Mouse (Mus musculus): ENCODE measurements around the gene Dusp16.

The Dusp16 gene

DNA sequence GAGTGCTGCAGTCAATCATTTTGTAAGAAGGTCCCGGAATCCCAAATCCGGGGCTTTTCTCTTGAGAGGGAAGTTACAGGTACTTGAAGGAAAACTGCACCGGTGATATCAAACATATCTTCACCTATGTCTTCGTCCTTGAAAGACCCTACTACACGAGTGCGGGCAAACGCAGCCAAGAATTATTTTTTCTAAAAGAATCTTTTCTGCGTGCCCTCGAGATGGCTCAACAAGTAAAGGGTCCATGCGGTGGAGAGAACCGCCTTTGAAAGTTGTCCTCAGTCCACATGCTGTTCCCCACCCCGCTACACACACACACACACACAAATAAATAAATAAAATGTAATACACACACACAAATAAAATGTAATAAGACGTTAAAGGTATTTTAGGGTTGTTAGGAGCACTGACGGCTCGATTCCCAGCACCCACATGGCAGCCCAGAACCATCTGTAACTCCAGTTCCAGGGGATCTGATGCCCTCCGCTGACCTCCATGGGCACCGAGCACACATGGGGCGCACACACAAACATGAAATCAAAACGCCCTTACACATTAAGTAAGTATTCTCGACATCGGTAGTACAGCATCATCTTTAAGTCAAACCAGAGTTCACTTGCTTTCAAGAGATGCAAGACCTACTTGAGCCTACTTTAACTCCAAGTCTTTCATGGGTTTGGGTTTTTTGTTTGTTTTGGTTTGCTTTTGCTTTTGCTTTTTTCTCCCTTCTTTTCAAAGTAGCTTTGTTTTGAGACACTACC lies 801 bp upstream of the Dusp16 start:
- peak; percentile 7 for DNase-seq (ENCODE audit: low spot score)

DNA sequence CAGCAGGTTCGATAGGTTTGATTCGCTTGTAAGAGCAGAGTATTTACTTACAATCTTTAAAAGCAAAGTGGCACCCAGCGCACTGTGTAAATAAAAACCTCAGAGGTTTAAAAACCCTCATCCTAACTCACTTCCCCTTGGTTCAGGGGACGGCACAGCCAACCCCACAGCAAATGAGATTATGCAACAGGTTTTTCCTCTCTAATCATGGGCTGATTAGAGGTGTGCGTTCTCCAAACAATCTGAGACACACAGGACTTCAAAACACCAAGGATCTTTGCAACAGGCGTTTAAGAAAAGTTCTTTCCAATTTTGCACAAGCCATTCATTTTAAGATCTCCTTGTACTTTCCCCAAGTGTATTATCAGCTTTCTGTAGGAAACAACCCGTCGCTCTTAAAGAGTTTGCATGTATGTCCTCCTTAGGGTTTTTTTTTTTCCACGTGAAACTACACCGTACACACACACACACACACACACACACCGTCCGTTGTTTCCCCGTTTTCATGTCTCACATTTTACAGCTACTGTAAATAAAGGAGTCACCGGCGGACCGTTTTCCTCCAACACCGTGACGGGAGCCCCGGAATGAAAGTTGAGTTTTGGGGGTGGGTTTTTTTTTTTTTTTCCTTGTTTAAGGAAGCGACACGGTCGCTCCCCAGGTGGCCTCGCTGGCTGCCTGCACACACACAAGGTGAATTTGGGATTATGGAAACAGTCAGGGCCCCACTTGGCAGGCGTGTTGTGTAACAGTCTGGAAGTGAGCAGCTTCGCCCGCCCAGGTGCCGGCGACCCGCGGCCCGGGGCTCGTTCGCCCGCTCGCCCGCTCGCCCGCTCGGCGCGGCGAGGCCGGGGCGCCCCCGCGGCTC lies 940 bp downstream of the Dusp16 start:
- peak; percentile 47 for DNase-seq (ENCODE audit: low spot score)

DNA sequence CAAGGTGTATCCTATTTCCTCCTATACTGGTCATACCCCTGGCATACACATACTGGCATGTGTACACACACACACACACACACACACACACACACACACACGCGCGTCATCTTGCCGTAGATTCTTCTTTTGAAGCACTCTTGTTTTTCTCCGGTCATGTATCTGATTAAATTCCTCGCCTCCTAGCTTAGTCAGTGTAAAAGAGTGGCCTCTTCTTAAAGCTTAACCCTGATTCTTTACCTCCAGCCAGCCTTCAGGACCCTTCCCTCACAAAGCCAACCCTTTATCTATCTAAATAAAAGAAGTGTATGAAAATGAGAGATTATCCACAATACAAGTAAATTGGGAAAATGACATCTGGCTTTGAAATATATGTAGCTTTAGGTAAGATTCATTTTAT lies 3.3 kb downstream of the Dusp16 start:
- DNase-seq (ENCODE audit: low spot score), result no peak

DNA sequence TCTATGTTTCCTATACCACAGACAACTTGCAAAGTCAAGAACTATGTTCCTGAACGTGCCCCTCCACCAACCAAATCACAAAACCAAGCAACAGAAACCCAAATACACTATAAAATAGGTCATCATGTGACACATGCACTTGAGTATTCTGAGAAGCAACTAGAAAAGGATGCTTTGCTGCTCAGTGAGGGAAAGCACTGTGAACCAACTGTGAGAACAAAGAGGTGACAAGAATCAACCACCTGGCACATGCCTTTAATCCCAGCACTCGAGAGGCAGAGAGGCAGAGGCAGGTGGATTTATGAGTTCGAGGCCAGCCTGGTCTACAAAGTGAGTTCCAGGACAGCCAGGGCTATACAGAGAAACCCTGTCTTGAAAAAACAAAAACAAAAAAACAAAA lies 6.0 kb downstream of the Dusp16 start:
- DNase-seq (ENCODE audit: low spot score), result no peak

DNA sequence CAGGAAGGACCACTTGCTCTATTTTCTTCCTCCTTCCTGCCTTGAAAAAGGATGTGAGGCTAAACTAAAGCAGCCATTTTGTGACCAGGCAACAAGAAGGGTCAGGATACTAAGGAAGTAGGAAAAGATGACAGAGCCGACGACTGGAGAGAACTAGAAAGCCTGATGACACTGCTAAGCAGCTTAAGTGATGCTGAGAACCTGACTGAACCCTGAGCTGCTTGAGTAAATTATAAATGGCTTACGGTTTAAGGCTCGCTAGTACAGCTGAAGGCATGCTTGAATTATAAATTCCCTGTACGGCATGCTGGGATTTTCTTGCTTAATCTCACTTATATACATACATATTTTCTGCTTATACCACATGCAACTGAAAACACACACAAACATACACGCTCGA lies 9.5 kb downstream of the Dusp16 start:
- no peak for DNase-seq (ENCODE audit: low spot score)

DNA sequence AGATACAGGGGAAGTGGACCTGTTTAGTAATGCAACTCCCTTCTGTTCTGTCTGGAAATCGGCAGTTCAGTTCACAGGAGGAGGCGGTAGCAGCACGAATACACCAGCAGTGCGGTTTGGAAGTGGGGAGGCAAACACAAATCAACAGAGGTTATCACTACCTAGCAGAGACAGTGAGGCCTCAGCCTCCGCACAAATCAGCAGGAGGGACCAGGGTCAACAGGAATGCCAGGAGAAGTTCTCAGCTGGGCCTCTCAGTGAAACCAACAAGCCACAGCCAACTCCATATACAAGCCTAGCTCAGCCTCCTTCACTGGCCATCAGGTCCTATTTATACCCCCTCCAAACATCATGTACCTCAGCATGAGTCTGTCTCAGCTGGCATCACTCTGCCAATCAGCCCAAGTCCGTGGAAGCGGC lies 10.9 kb downstream of the Dusp16 start:
- no peak for DNase-seq (ENCODE audit: low spot score)

DNA sequence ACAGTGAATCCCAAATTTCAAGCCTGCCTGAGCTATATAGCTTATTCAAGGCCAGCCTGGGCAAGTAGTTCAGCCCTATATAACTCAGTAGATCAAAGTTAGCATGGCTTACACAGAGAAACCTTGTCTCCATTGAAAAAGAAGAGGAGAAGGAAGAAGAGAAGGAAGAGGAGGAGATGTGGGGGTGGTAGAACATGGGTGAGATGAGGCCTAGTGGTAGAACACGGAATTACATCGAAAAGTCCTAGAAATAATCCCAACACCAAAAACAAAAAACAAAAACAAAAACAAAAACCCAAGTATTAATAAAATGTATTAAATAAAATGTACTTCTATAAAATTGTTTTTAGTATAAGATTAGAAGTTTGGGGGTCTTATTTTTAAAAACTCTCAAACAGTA lies 12.4 kb downstream of the Dusp16 start:
- no peak for DNase-seq (ENCODE audit: low spot score)

DNA sequence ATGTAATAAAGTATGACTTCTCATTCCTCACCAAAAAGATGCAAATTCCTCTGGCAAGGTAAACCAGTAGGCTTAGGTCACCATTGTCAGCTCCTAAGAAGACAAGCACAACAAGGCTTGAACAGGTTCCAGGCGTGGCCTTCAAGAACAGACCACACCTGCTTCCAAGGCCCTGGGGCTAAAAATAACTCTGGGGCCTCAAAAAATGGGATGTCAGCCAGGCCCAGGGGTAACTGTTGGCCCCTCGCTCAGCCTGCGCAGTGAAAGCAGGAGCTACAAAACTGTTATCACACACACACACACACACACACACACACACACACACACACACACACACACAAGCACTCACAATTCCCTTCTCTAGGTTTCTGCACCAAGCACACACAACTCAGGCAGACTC lies 18.5 kb downstream of the Dusp16 start:
- peak; percentile 49 for DNase-seq (ENCODE audit: low spot score)

DNA sequence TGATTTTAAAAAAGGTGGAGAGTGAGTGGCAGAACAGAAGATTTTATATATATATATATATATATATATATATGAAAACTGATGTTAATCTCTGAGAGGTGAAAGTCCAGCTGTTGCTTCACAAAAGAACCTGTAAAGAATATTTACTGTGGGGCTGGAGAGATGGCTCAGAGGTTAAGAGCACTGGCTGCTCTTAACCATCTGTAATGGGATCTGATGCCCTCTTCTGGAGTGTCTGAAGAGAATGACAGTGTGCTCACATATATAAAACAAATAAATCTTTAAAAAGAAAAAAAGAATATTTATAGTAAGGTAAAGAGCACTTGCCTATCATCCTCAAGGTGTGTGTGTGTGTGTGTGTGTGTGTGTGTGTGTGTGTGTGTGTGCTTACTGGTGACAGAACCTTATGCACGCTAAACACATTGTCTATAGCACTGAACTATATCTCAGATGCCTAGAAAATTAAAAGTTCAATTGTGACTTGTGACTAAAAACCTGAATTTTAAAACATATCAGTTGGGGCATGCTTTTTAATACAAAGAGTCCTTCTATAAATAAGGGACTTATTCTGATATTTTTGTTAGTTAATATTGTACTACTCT lies 19.0 kb downstream of the Dusp16 start:
- DNase-seq (ENCODE audit: low spot score), result no peak

DNA sequence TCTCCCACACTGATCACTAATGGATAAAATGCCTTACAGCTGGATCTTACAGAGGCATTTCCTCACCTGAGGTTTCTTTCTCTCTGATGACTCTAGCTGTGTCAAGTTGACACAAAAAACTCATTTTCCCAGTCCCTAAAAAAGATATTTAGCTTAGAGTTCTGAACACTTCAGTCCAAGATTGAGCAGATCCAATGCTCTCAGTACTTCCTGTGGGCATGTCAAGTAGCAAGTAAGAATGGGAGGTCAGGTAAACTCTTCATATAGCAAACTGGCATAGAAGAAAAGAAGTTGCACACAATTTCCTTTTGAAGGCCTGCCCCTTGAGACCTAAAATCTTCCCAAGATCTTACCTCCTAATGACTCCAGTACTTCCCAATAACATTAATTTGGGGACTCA lies 22.1 kb downstream of the Dusp16 start:
- DNase-seq (ENCODE audit: low spot score), result no peak

DNA sequence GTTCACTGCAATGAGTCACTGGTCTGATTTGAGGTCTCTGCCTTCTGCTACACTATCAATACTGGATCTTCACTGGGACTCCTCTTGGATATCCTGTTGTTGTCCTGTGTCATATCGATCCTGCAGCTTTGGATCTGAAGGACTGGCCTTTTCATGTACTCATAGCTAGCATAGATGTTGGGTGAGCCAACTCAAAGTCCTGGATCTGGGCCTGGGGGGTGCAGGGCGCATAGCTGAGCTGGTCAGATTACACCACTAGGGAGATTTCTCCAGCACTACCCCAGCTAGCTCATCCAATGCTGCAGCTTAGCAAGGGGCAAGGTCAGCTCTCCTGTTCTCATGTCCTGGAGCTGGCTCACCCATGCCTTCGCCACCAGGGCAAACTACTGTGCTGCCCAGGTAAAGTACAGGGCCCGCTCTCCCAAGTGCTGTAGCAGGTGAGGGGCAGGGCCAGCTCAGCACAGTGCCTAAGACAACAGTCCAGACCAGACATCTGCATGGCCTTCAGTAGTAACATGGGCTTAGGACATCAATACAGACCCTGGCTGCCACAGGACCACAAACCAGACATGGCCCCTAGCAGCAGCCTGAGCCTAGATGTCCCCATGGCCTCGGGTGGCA lies 27.9 kb downstream of the Dusp16 start:
- no peak for DNase-seq (ENCODE audit: low spot score)

DNA sequence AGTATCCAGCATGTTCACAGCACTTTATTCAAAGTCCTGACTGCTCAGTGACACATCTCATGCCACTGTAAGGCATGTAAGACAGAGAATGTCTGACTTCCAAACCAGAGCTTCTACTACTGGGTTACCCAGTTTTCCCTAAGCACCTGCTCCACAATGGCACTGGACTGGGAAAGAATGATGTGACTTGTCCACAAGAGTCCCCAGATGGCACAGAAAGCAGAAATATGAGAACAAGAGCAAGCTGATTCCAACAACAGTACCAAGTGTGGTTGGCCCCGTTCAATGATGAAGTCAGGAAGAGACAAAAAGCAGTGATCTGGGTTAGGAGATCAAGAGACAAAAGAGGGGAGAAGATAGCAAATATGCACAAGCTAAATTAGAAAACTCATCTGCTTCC lies 29.0 kb downstream of the Dusp16 start:
- no peak for DNase-seq (ENCODE audit: low spot score)

DNA sequence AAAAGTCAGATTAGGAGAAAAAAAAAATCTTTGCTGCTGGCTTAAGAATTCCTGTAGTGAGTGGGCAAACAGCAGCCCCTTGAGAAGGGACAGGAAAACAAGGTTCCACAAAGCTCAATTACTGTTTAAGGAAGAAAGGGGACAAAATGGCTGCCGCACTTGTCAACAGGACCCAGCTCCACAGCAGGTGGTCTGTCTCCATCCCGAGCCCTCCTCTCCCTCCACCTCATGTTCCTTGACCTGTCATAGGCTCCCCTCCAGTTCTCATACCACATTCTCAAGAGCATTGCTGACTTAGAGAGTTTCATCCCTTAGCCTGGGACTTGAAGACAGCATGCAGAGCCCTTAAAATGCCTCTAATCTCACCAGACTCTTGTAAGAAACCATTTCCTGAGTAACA lies 30.6 kb downstream of the Dusp16 start:
- no peak for DNase-seq (ENCODE audit: low spot score)

DNA sequence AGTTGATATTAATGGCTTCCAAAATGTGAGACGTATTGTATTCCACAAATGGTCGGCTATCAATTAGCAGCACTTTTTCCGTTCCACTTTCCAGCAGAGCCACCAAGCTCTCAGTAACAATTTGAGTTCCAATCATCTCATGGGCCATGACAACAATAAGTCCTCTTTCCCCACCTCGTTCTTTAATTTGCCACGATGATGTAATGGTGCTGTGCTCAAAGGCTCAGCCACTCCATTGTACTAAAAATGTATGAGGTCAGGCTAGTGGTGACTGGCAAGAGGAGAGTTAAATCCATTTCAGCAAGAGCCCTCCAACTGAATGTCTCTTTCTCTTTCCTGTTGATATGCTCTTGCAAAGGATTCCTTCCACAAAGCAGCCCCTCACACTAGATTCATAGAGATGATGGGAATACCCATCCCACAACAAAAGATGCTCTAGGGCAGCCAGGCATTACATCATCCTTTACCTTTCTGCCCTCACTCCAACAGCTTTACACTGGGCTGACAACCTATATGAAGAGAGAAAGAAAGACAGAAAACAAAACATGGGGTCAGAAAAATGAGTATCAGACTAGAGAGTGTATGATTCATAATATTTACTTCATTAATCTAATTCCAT lies 31.4 kb downstream of the Dusp16 start:
- DNase-seq (ENCODE audit: low spot score), result no peak

DNA sequence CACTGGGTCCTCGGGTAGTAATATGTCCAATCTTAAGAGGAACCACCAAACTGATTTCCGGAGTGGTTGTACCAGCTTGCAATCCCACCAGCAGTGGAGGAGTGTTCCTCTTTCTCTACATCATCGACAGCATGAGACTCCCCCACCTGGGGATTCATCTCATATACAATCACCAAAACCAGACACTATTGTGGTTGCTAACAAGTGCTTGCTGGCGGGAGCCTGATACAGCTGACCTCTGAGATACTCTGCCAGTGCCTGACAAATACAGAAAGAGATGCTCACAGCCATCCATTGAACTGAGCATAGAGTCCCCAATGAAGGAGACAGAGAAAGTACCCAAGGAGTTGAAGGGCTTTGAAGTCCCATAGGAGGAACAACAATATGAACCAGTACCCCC lies 36.4 kb downstream of the Dusp16 start:
- no peak for DNase-seq (ENCODE audit: low spot score)

DNA sequence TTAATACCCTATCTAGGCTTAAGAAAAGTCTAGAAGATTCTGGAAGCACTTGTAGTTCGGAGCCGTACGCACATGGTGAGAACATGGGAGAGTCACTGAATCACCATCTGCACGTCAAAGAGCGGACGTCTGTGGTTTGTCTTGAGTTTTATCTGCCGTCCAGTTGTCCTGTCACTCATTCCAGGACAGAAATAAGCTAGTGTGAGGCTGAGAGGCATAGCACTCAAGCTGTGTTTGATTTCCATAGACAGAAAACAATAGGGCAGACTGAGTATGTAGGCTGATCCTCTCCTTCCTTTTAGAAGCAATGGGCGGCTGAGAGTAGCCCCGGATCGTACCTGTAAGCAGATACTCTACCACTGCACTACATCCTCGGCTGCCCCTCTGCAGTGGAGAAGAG lies 38.6 kb downstream of the Dusp16 start:
- DNase-seq (ENCODE audit: low spot score), result no peak

DNA sequence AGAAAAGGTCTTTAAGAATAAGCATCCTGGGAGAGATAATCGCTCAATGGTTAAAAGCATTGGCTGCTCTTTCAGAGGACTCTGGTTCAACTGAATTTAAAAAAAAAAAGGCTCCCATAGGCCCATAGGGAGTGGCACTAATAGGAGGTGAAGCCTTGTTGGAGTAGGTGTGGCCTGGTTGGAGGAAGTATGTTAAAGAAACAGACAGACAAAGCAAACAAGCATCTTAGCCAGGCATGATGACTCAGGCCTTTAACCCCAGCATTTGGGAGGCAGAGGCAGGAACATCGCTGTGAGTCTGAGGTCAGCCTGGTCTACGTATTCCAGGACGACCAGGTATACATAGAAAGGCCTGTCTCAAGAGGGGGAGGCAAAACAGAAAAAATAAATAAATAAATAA lies 39.0 kb downstream of the Dusp16 start:
- no peak for DNase-seq (ENCODE audit: low spot score)

DNA sequence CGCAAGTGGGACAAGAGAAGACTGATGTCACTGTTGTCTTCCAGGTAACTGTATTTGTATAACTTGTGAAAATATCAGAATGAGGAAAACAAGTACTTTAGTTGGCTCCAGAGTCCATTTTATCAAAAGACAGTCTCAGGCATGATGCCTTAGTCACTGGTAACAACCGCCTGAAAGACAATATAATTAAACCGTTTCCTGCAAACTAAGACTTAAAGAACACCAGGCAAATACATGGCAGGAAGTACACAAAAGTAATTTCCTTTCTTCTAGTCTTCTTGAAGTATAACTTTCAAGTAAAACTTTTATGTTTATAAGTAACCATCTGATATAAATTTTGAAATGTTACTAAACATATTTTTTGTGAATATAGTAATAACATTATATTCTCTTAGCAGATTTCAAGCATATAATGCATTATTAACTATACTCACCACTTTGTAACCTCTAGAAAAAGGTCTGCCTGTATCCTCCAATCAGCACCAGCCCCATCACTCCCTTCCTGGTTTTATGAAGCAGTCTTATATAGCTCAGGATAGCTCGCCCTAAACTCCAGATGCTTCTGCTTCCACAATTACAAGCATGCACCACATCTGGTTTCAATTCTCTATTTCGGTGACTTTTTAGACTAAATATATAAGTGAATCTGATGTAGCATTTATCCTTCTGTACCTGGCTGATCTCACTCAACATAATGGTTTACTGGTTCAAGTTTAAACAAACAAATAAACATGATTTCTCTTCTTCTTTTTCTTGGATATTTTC lies 40.4 kb downstream of the Dusp16 start:
- DNase-seq (ENCODE audit: low spot score), result no peak

DNA sequence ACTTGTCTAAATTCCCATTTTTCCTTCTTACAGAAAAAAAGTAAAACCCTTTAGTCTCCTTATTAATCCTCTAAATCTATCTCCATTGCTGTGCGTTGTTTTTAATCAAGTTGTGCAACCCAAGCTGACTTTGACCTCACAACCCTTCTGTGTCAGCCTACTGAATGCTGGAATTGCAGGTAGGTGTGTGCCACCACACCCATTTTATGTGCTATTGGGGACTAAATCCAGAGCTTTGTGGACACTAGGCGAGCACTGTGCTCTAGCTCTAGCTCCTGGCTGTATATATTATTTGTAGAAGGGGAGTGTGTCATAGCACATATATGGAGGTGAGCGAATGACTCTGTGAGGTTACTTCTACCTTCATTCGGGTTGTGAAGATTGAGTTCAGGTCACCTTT lies 41.3 kb downstream of the Dusp16 start:
- DNase-seq (ENCODE audit: low spot score), result no peak

DNA sequence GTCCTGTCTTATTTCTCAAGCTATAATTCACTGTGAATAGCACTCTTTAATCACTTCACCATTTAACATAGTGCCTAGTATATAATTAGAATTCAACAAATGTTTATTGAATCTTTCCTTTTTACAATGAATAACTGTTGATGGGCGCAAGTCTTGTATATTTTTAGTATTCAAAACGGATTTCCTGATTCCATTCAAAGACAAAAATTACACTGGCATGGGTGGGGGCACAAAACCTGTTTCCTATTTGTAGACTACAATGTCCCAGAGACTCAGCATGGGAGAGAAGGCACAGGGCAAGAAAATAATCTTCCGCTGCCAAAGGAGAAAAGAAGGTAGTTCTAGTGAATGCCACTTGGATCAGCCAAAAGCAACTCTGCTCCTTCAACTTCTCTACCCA lies 44.3 kb downstream of the Dusp16 start:
- no peak for DNase-seq (ENCODE audit: low spot score)

DNA sequence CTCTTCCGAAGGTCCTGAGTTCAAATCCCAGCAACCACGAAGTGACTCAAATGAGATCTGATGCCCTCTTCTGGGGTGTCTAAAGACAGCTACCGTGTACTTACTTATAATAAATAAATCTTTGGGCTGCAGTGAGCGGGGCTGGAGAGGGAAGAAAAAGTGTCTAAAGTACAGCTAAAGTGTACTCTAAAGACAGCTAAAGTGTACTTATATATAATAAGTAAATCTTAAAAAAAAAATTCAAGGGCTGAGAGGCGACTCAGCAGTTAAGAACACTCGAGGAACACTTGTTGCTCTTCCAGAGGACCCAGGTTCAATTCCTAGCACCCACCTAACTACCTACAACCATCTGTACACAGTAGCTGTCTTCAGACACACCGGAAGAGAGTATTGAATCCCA lies 46.5 kb downstream of the Dusp16 start:
- no peak for DNase-seq (ENCODE audit: low spot score)
